ENCODE assay signal across 9 mouse cellular contexts in genomic region chr7:126369393-126369792, GRCm38 (mm10). TPM values are rescaled to one million over a fixed set of nuclear protein-coding genes. Genes with fewer than 3 reads are reported as not detected.
A peak's percentile ranks its signal among the peaks of the same experiment; 100 is the strongest.
DNase-seq lines count a peak whose midpoint lies in the region; ATAC-seq and TF ChIP-seq lines count a peak whose summit lies in the region.
"Had no signal": no experiment of that assay in that cellular context is flagged by ENCODE, and none has a peak within 500 bp of the region (broad histone marks: within the 10 kb centered on the region; RNA-seq: fewer than 3 reads in every experiment).

TSS of gene Lat (minus strand) at chr7:126369570.

- TF ChIP-seq EP300 in ES-Bruce4 (IDR thresholded peaks at IDR 0.05; ENCODE audit: insufficient read depth, low read depth, low read length): no peak

- peaks cover 11% of the 10 kb centered on the region for H3K4me1 ChIP-seq in heart, embryonic 12.5 days (replicated peaks)
- H3K4me1 ChIP-seq in ES-Bruce4 (ENCODE audit: control insufficient read depth, insufficient read depth, low read length): no peaks in the 10 kb centered on the region
- H3K4me1 ChIP-seq in liver, embryonic 13.5 days (replicated peaks): peaks cover 13% of the 10 kb centered on the region
- H3K4me1 ChIP-seq: limb, embryonic 15.5 days had no signal

- no peaks in the 10 kb centered on the region for H3K27me3 ChIP-seq in heart, embryonic 12.5 days (replicated peaks)
- no peaks in the 10 kb centered on the region for H3K27me3 ChIP-seq in ES-Bruce4 (ENCODE audit: control insufficient read depth, insufficient read depth, low read length, poor library complexity, severe bottlenecking)
- H3K27me3 ChIP-seq in liver, embryonic 13.5 days: no peaks in the 10 kb centered on the region
- H3K27me3 ChIP-seq: limb, embryonic 15.5 days had no signal

- peaks cover 55% of the 10 kb centered on the region for H3K36me3 ChIP-seq in heart, embryonic 12.5 days
- H3K36me3 ChIP-seq in ES-Bruce4 (ENCODE audit: control insufficient read depth, insufficient read depth, low read length, poor library complexity, severe bottlenecking): peaks cover 11% of the 10 kb centered on the region
- peaks cover 50% of the 10 kb centered on the region for H3K36me3 ChIP-seq in liver, embryonic 13.5 days

- 53% methylated on average over 13 of the region's 13 CpGs for WGBS in heart, embryonic 12.5 days
- 27% methylated on average over 13 of the region's 13 CpGs for WGBS in liver, embryonic 13.5 days (ENCODE audit: insufficient replicate concordance)

- no peak for DNase-seq in heart, adult 9 months (ENCODE audit: low spot score in 2 of 2)
- DNase-seq in liver, embryonic 13.5 days: no peak
- peak; percentile 66 to 74 for DNase-seq in spleen, adult 18-20 months
- no peak for DNase-seq in MN1 (ENCODE audit: low spot score)
- DNase-seq in retina, embryonic 14.5 days (ENCODE audit: low spot score): no peak
- DNase-seq in cerebellum, postnatal 36 days: no peak

- H3K9me3 ChIP-seq in heart, embryonic 12.5 days (replicated peaks): no peaks in the 10 kb centered on the region
- H3K9me3 ChIP-seq in ES-Bruce4 (replicated peaks; ENCODE audit: control insufficient read depth, insufficient read depth, low read length, poor library complexity, severe bottlenecking): no peaks in the 10 kb centered on the region
- no peaks in the 10 kb centered on the region for H3K9me3 ChIP-seq in liver, embryonic 13.5 days (replicated peaks)
- H3K9me3 ChIP-seq: limb, embryonic 15.5 days had no signal

- no peak for TF ChIP-seq POLR2A in ES-Bruce4 (IDR thresholded peaks at IDR 0.05; ENCODE audit: insufficient read depth, low read length)

- no peak within 1 kb of the TSS for H3K27ac ChIP-seq in heart, embryonic 12.5 days (ENCODE audit: poor library complexity, severe bottlenecking)
- H3K27ac ChIP-seq in ES-Bruce4 (ENCODE audit: insufficient read depth, low read length): no peak within 1 kb of the TSS
- no peak within 1 kb of the TSS for H3K27ac ChIP-seq in liver, embryonic 13.5 days
- H3K27ac ChIP-seq: limb, embryonic 15.5 days had no signal

- 0 out of 2 replicates have a peak, but pooled peaks have one; percentile 22 for ATAC-seq in heart, embryonic 12.5 days (ENCODE audit: insufficient number of reproducible peaks, low FRiP score)
- peak; percentile 52 for ATAC-seq in liver, embryonic 13.5 days (ENCODE audit: low read depth)

- H3K4me3 ChIP-seq in heart, embryonic 12.5 days: 0 out of 2 replicates have a peak within 1 kb of the TSS, but pooled peaks have one; percentile 1
- peak within 1 kb of the TSS; percentile 68 for H3K4me3 ChIP-seq in ES-Bruce4 (ENCODE audit: low read depth, low read length)
- peak within 1 kb of the TSS; percentile 12; the same call in 1 of the 2 replicates for H3K4me3 ChIP-seq in liver, embryonic 13.5 days (replicated peaks)
- H3K4me3 ChIP-seq: limb, embryonic 15.5 days had no signal

- peak within 1 kb of the TSS; percentile 24 for H3K4me2 ChIP-seq in heart, embryonic 12.5 days
- peak within 1 kb of the TSS; percentile 33 for H3K4me2 ChIP-seq in liver, embryonic 13.5 days
- H3K4me2 ChIP-seq: limb, embryonic 15.5 days had no signal

- H3K9ac ChIP-seq in heart, embryonic 12.5 days: 0 out of 2 replicates have a peak within 1 kb of the TSS, but pooled peaks have one; percentile 12
- peak within 1 kb of the TSS; percentile 68 for H3K9ac ChIP-seq in ES-Bruce4 (ENCODE audit: low read depth, poor library complexity, severe bottlenecking)
- H3K9ac ChIP-seq in liver, embryonic 13.5 days: peak within 1 kb of the TSS; percentile 33
- H3K9ac ChIP-seq: limb, embryonic 15.5 days had no signal

- no peak for TF ChIP-seq CTCF in ES-Bruce4 (IDR thresholded peaks at IDR 0.05; ENCODE audit: low read depth, low read length)

RNA-seq across cellular contexts. Expression of gene Lat, which starts in this region (rescaled TPM):
- polyA plus RNA-seq in heart, embryonic 12.5 days (2016; fragmentation: Nextera tagmentation; extraction: Ambion mirVana): 3.4 and 3.8 TPM in 2 replicates
- 3.0 and 4.2 TPM in 2 replicates for polyA plus RNA-seq in ES-Bruce4 (2011; ENCODE audit: insufficient read depth, insufficient read length, low read depth, missing spikeins)
- polyA plus RNA-seq in liver, embryonic 13.5 days (2015; fragmentation: Nextera tagmentation; extraction: Ambion mirVana): 10.9 and 12.4 TPM in 2 replicates

Comparison
In these comparisons a context has a peak if more than half of its experiments do, and no peak if none do; other contexts are left out.
1. H3K4me3 ChIP-seq: peak in every context shown above with its lines; median percentile 68 in ES-Bruce4; 12 in liver, embryonic 13.5 days; 1 in heart, embryonic 12.5 days.
2. H3K9ac ChIP-seq: peak in every context shown above with its lines; median percentile 68 in ES-Bruce4; 33 in liver, embryonic 13.5 days; 12 in heart, embryonic 12.5 days.
3. DNase-seq: peak in spleen, adult 18-20 months (2 of 2); none in heart, adult 9 months (0 of 2), liver, embryonic 13.5 days (single experiment), MN1 (single experiment), retina, embryonic 14.5 days (single experiment) and cerebellum, postnatal 36 days (0 of 2).